Mouse (Mus musculus): Measurements from ENCODE around the gene Osbpl11. TPM values are rescaled to one million over a fixed set of nuclear protein-coding genes. Genes with fewer than 3 reads are reported as not detected.

The Osbpl11 gene
- polyA plus RNA-seq, 1 experiment from 2014 or later, result 8.8 TPM

Other genes with a start within 250 kb of the Osbpl11 start
- 1.7 and 1.9 TPM in 2 replicates for gene Iqcg, start 128.9 kb upstream of the Osbpl11 start, polyA plus RNA-seq (2015; fragmentation: Nextera tagmentation; extraction: Ambion mirVana)
- 818 and 903 TPM in 2 replicates for gene Rpl35a, start 128.6 kb upstream of the Osbpl11 start, polyA plus RNA-seq (2015; fragmentation: Nextera tagmentation; extraction: Ambion mirVana)
- 1.7 and 1.8 TPM in 2 replicates for gene Lmln, start 122.5 kb upstream of the Osbpl11 start, polyA plus RNA-seq (2015; fragmentation: Nextera tagmentation; extraction: Ambion mirVana)
- gene Snx4, start 66.4 kb downstream of the Osbpl11 start, polyA plus RNA-seq (2015; fragmentation: Nextera tagmentation; extraction: Ambion mirVana), result 89.3 and 95.9 TPM in 2 replicates
- 39.1 and 39.9 TPM in 2 replicates for gene Zfp148, start 195.8 kb downstream of the Osbpl11 start, polyA plus RNA-seq (2015; fragmentation: Nextera tagmentation; extraction: Ambion mirVana)

Measured in intestine, embryonic 16.5 days (tissue).